Mouse (Mus musculus) urinary bladder, postnatal 10 days (tissue): ENCODE results near the gene Pawr.
"Not testable (repeated sequence)": the region's sequence is repeated elsewhere in the genome, so short reads cannot be mapped to it uniquely, and the experiment has no call there.

Experiments
- DNase-seq: peaks from one replicate; pipeline ENCODE4 v3.0.0; 2022; ENCODE audit warnings: low spot score

Pawr gene

DNA sequence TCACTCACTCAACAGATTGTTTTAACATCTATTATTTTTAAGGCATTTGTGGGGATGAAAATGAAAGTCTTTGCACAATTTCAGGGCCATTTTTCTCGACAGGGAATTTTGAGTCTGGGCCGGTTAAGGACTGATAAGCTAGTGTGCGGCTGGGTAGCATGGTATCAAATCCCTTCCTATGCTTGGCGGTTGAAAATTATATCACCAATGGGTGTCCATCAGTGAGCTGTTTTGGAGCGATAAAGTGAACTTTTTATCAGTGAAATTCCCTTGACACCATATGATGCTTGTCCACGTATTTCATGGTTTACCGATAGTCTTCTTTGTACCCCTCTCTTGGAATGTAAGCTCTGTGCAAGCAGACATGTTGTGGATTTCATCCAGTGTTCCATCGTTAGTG lies 17.5 kb upstream of the Pawr start:
- no peak for DNase-seq

DNA sequence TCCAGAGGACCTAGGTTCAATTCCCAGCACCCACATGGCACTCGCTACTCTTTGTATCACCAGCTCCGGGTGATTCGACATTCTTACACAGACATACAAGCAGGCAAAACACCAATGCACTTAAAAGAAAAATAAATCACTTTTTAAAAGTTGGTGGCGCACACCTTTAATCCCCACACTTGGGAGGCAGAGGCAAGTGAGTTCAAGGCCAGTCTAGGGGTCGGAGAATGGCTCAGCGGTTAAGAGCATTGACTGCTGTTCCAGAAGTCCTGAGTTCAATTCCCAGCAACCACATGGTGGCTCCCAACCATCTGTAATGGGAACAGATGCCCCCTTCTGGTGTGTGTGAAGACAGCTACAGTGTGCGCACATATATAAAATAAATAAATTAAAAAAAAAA lies 16.7 kb upstream of the Pawr start:
- DNase-seq = no peak

DNA sequence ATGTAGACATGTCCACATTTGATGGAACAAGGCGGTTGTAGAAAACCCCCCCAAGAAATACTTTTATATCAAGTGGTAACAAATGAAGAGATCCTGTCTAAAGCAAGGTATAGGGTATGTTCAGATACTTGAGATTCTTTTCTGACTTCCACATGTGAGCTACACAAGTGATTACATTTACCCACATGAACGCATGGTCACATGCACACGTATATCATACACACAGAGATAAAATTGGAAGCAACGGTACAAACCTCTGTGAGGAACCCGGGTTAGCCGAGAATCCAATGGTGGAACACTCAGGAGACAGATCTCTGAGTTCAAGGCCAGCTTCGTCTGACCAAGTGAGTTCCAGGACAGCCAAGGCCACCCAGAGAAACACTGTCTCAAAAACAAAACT lies 3.6 kb upstream of the Pawr start:
- no peak for DNase-seq

DNA sequence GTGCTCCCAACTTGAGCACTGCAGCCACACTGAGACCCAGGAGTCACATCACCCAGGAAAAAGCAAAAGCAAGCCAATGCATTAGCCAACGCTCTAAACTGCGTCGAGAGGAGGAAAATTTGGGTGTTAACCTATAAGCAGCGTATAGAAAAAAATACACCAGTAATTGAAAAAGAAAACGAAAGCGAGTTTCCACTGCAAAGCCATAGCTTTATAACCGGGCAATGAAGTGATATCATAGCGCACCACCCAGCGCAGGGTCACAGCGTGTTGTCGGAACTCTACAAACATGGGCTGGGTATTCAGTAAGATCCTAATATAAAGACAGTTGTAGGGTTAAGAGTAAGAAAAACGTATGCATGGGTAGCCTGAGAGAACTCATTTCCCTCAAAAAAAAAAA lies 2.9 kb upstream of the Pawr start:
- no peak for DNase-seq

DNA sequence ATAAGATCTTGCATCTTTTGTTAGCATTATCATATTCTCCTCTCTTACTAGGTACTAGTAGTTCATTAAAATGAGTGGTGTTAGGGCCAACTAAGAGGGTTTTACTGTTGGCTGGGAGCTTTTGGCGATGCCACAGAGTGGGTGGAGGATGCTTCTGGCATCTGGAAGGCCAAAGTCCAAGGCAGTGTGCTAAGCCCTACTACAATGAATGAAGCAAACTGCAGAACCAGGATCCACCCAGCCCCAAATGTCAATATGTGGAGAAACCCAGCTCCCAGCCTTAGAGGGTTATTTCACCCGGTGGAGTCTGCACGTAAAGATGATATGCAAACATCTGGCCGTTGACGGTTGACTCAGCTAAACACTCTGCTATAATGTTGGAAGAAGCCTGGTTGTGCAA lies 2.1 kb upstream of the Pawr start:
- no peak for DNase-seq

DNA sequence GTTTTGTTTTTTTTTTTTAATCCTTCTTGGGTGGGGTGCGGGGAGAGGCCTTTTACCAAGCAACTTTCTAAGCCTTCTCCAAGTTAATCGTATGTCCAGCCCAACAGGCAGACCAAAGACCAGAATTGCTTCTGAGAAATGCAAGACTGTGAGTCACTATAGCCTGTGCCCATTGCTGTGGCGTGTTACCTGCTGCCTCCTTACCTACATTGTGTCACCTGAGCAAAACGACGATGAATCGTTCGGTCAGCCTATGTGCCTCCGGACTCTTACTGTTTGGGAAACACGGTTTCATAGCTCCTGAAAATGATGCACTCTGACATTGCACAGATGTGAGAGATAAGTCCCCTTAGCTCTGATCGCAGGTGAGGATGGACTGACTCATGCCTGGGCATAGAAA lies 957 bp upstream of the Pawr start:
- DNase-seq = no peak

DNA sequence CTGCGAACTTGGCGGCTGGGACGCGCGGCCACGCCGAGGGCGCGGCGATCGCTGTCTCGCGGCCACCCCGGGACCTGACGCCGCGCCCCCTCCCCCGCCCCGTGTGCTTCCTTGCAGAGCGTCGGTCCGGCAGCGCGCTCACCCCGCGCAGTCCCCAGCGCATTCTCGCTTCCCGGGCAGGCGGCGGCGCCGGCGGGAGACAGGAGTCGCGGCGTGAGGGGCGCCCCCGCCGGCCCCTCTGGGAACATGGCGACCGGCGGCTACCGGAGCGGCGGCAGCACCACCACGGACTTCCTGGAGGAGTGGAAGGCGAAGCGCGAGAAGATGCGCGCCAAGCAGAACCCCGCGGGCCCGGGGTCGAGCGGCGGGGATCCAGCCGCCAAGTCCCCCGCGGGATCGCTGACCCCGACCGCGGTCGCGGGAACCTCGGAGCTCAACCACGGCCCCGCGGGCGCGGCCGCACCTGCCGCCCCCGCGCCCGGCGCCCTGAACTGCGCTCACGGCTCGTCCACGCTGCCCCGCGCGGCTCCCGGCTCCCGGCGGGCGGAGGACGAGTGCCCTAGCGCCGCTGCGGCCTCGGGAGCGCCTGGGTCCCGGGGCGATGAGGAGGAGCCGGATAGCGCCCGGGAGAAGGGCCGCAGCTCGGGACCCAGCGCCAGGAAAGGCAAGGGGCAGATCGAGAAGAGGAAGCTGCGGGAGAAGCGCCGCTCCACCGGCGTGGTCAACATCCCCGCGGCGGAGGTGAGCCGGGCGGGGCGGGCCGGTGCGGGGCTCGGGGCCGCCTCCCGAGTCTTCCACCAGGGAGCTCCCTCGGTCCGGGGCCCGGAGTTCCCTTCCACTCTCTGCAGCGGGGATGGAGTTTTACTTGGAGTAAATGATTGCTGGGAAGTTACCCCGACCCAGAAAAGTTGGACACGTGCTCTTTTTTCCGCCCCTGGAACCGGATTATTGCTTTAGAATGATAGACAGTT lies 935 bp downstream of the Pawr start:
- peak; percentile 16 for DNase-seq

DNA sequence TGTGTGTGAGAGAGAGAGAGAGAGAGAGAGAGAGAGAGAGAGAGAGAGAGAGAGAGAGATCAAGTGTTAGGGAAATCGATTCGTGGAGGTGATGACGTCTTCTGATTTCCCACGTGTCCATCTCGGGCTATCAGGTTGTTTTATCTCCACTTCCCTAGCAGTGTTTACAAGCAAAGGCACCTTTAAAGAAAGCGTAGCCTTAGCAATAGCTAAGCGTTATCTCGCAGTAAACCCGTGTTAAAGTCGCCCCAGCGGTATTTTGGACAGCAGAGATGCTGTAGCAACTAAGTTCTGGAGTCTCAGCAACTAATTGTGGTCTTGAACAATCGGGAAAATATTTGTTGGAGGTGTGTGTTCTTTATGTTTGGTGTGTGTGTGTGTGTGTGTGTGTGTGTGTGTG lies 1.7 kb downstream of the Pawr start:
- no peak for DNase-seq

DNA sequence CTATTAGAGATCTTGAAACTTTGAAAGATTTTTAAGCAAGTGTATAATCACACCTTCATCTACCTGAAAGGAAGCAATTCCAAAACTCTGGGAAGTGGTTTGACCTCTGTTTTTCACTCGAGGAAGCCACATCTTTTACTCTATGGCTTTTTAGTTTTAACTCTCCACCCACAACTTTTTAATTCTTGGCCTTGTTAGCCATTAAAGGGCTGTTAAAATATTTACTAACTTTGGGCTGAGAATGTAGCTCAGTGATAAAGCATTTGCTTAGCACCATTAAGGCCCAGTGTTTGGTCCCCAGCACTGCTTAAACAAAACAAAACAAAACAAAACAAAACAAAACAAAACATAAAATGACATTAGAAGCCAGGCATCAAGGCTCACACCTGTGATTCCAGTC lies 2.2 kb downstream of the Pawr start:
- no peak for DNase-seq

DNA sequence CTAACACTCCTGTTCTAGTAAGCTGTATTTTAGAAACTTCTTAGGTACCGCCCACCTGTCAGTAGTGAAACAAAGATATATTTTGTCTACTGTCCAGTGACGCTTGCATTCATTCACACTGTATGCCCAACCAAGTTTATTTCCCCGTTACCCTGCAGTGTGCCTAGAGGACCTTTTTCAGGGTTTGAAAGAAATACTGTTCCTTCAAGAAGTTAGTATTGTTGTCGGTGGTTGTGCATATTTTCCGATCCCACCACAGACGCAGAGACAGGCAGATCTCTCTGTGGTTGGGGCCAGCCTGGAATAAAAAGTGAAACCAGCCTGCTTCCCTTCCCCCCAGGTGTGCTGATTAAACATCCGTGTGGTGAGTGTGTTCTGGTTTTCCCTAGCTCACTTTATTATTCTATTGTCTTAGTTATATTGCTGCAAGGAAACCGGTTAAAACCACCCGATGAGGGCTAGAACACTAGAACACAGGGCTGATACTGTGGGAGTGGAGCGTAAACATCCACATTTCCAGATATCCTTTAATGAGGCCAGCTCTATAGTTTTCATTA lies 3.9 kb downstream of the Pawr start:
- DNase-seq = no peak

DNA sequence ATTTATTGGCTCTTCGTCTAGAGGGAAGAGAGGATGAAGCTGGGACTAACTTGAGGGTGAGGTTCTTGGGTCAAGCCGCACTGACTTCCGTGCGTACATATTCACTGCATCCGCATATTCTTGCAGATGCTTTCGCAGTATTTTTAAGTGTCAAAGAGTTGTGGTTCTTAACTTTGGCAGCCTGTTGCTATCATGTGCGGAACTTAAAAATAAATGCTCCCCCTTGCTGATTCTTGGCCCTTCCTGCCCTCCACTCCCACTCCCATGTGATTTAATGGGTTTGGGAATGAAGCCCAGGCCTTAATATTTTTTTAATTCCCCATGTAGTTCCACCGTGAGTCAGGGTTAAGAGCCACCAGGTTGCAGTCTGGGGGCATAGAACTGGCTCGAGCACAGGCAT lies 4.7 kb downstream of the Pawr start:
- no peak for DNase-seq

DNA sequence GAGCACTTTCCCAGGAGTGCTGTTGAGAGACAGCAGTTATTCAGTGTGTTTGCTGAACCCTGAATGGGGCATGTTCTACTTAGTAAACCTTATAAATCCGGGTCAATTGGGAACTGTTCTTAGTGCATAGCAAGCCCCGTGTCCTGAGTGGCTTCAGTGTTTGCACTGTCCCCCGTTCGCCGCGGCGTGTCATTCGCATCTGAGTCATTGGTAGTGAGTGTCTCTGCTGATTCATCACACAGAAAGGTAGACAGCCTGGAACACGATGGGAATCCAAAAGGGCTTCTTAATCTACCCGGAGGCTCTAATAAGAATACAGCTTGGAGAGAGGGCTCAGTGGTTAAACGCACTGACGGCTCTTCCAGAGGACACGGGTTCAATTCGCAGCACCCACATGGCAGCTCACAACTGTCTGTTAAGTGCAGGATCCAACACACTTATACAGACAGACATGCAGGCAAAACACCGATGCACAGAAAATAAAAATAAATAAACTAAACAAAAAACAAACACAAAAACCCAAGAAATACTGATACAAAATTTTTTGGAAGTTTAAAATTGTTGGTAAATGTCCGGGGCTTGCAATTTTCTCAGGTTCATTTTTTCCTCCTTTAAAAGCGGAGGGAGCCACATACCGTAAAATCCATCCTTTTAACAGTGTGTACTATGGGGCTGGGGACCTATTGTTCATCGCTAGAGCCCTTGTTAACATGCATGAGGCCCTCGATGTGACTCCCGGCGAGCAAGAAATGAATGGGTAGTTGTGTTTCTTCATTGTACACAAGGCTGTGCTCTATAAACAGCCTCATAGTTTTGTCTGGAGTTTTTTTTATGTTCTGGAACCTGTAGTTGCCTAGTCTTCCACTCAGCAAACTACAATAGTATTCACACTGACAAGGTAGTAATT lies 6.4 kb downstream of the Pawr start:
- no peak for DNase-seq

DNA sequence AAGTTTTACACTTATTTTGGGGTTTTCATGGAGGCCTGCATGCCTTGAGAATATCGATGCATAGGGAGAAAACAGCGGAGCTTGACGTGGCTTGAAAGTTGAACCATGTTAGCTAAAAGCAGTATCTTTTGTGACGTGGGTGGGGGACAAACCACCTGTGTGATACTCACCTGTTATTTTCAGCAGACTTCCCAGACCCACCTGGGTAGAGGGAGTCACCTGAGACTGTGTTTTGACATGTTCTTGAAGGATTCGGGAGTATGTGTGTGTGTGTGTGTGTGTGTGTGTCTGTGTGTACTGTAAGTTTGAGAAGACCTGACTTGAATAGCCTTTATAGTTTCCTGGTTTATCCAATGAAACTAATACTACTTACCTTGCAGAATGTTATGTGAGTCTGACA lies 7.2 kb downstream of the Pawr start:
- no peak for DNase-seq

DNA sequence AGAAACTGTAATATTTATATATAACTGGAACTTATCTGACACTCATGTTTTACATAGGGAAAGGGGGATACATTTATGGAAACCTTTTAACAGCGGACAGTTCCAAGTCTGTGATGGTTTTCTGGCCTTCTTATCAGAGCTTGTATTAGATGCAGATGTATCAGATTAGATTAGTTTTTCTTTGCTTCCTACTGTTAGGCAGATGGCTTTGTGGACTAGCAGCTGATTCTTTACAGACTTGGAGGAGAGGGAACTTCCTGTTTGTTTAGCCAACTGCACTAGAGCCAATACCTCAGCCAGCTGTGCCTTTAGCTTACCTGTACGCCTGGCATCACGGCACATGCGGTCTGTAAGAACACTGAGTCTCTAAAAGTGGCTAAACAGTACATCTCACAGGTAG lies 8.0 kb downstream of the Pawr start:
- no peak for DNase-seq

DNA sequence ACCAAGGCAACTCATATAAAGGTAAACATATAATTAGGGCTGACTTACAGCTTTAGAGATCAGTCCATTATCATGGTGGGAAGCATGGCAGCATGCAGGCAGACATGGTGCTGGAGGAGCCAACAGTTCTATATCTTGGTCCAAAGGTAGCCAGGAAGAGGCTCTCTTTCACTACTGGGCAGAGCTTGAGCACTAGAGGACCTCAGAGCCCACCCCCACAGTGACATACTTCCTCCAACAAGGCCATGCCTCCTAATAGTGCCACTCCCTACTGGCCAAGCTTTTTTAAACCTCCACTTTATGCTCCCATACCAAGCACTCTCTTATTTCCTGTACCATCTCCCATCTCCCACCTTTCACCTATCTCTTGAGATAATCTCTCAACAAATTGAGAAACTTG lies 11.8 kb downstream of the Pawr start:
- no peak for DNase-seq

DNA sequence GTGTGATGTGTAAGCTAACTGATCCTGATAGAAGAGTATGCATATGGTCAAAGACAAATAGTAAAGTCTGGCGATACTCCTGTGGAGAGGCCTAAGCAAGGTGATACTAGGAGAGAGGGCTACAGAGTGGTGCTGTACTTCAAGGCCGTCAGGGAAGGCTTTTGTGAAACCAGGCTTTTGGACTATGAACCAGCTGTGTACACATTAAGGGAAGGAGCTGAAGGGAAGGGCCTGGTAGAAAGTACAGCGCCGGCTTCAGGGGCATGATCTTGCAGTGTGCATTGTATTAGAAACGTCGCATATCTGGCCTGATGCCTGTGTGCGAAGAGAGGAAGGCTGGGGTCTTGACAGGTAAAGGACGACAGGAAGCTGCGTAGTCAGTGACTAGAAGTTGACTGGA lies 13.2 kb downstream of the Pawr start:
- no peak for DNase-seq

DNA sequence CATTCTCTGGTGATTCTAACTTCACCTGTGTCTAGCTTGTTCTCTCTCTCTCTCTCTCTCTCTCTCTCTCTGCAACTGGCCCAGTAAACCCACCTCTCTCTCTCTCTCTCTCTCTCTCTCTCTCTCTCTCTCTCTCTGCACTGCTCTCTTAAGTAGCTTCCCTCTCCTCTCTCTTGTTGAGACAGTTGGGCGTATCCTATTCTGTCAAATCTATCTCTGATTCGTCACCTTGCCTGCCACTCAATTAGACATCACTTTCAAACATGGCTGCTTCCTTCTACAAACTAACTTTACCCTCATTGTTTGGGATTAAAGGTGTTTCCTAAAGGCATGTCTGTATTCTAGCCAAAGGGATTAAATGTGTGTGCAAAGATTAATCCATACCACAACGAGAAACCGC lies 14.4 kb downstream of the Pawr start:
- DNase-seq = not testable (repeated sequence)

DNA sequence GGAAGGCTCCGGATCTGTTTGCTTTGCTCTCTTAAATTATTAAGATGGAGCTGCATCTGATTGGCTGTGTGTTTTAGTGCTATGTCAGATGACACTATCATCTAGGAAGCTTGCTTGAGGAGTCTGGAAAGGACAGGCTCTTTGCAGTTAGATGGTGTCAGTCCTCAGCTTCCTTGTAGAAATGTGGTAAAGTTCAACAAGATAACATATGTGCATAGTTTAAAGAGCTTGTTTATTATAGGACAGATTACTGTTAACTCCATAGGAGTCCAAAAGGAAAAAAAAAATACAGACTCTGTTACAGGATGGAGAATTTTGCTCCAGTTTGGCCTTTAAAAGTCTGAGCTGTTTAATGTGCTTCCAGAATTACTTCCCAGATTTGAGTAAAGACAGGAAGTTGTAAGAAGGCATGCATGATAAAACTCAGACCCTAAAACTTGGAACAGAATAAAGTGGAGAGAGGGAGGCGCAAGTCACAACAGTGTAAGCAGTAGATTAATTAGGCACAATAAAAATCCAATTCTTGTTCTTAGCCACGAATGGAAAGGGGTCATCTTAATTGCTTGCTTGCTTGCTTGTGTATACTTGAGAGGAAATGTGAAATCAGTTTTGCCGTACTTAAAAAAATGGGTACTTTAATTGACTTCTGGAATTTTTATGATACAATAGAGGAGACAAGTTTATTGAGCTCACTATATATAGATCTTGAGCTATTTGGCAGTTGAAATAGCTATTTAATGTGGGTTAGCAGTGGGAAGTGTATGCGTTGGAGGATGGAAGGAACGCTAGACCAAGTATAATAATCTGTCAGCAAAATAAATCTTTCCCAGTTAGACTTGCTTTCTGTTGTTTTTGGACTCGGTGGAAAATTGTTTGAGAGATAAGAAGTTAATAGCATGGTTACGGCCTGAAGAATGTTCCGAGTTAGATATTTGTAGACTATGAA lies 18.5 kb downstream of the Pawr start:
- DNase-seq = no peak

DNA sequence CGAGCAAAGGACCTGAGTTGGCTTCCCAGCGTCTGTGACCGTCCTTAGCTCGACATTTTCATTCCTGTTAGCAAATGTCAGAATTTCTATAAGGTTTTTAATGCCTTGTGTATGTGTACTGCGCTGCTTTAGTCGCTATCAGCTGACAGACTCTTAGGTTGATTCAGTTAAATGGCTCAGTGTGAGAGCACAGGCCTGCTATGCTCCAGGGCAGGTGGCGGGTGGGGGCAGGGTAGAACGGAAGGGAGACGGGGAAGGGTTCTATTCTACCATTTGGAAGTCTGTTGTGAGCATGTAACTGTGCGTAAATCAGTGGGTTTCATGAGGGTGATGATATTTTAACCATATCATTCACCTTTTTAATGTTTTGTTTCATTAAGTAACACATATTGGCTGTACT lies 21.0 kb downstream of the Pawr start:
- no peak for DNase-seq

DNA sequence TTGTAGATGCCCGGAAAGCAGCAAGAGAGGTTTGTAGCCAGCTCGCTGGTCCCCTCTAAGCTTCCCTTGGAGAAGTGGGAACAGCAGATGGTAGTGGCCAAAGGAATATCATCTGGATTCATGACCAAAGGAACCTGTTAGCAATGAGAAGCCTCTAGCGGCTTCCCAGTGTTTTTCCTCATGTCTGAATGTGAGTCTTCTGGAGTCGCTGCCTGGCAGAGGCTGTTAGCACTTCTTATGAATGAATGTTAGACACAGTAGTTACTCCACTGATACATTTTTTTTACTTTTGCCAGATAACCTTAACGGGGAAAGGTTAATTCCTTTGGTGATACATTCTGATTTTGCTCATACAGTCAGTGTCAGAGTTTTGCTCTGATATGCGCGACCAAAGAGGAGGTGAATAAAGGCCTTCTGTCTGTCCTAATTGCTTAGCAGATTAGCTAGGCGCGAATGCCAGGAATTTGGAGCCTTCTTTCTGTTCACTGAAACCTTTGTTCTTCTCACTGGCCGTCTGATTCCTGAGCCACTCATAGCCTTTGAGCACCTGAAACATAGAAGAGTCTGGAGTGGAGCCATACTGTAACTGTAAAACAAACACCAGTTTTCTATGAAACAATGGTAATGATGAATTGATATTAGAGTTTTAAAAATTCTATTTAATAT lies 22.9 kb downstream of the Pawr start:
- DNase-seq = no peak

DNA sequence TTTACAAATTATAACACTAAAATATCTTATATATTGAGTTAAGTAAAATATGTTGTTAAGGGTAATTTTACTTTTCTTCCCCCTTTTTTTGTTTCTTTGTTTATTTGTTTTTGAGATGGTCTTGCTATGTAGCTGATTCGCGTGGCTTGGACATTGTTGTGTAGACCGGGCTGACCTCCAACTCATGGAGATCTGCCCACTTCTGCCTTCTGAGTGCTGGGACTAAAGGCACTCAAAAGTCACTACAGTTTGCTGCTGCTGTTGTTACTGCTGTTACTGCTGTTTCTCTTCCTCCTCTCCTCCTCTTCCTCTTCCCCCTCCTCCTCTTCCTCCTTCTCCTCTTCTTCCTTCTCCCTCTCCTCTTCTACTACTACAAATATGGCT lies 23.5 kb downstream of the Pawr start:
- DNase-seq = no peak
